Mouse (Mus musculus): Measurements from ENCODE around the gene Baz1a.

Baz1a gene

DNA sequence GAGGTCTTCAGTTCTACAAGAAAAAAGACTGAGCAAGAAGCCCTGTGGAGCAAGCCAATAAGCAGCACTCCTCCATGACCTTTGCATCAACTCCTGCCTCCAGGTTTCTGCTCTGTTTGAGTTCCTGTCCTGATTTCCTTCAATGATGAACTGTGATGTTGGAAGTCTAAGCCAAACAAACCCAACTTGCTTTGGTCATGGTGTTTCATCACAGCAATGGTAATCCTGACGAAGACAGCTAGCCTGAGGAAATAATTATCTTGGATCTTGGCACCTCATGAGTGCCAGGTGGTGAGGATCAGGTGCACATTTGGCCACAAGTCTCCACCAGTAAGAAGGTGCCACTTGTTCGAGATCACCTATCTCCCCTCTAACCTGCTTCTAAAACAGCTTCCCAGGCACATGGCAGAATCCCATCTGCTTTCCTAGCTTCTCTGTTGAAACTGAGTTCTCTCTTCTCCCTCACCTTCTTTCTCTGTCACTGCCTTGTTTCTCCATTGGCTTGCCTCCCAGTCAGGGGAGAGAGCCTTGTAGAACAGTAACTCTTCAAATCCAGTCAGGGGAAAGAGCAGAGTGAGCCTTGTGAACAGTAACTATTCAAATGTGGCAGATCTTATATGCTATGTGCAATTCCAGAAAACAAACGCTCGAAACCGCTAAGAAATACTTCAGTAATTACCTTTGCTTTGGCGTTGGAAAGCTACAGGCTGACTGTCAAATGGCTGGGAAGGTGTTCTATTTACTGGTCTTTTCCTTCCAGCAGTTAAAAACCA lies at the start of gene Baz1a:
Gene Baz1a (minus strand): TSS at position 723 of the 773 bp plus-strand sequence.
- no peak for DNase-seq (ENCODE audit: low read depth, low spot score)

DNA sequence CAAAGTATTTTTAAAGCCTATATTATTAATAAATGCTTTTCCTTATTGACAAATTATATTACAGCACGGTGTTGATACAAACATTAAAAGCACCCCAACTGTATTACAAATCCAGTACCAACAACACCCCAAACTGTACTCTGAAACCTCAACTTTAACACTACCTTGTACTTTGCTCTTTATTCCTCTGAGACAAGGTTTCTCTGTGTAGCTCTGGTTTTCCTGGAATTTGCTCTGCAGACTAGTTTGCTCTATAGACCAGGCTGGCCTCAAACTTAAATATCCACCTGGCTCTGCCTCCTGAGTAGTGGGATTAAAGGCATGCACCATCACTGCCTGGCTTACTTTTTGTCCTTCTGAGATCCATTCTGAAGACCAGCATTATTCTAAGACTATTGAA lies 48.0 kb upstream of the Baz1a start:
- DNase-seq (ENCODE audit: low read depth, low spot score) = no peak

DNA sequence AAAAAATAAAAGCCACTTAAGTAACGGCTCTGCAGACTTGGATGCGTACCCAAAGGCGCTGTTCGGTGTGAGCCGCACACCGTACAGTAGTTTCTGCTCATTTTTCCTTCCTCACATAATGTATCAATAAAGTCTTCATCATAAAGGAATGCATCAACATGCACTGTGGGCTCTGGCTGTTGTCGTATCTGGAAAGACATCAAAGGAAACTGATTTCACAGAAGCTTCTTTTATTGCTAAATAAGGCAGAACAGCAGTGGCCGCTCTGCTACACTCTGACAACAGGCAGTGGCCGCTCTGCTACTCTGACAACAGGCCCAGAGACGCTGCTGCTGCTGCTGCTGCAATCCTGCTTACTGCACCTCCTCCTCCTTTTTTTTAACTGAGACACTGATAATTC lies 46.9 kb upstream of the Baz1a start:
- no peak for DNase-seq (ENCODE audit: low read depth, low spot score)

DNA sequence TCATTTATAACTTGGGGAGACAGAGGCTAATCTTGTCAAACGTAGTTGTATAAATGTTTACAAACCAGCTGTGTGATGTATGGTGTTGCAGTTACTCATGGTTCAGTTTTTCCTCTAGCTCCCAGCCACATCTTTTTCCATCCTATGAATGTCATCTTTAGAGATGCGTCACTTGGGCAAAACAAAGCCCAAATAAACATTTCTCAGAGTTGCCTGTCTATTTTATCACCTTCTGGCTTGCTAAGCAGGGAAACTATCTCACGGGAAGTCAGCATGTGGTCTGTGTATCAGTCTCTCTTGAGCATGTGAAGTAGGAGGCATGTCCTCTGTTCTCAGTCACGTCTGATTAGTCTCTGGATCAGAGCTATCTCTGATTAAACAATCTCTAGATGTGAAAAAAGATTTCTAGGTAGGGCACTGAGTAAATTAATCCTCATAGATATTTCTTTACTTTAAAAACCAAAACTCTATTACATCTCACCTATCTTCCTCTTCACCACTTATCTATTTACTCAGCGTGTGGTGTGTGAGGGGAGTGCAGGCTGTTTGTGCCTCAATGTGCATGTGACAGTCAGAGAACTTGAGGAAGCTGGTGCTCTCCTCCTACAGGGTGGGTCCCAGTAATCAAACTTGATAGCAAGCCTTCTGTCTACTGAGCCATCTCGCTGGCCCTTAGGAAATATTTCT lies 46.2 kb upstream of the Baz1a start:
- no peak for DNase-seq (ENCODE audit: low read depth, low spot score)

DNA sequence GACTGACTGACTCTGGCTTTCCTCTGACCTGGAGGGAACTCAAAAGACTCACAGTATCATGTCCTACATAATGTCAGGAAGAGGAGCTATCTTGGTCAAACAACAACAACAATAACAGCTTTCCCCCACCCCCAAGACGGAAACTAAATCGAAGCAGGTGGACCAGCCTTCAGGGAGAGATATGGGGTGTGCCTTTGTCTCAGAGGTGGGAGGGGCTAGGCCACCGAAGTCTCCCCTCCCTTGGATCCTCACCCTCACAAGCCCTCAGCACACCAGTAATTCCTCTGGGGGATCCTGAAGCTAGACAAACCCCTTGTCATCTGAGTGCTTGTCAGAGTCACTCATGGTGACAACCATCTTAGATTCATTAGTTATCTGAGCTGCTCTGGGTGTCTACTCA lies 45.7 kb upstream of the Baz1a start:
- no peak for DNase-seq (ENCODE audit: low read depth, low spot score)

DNA sequence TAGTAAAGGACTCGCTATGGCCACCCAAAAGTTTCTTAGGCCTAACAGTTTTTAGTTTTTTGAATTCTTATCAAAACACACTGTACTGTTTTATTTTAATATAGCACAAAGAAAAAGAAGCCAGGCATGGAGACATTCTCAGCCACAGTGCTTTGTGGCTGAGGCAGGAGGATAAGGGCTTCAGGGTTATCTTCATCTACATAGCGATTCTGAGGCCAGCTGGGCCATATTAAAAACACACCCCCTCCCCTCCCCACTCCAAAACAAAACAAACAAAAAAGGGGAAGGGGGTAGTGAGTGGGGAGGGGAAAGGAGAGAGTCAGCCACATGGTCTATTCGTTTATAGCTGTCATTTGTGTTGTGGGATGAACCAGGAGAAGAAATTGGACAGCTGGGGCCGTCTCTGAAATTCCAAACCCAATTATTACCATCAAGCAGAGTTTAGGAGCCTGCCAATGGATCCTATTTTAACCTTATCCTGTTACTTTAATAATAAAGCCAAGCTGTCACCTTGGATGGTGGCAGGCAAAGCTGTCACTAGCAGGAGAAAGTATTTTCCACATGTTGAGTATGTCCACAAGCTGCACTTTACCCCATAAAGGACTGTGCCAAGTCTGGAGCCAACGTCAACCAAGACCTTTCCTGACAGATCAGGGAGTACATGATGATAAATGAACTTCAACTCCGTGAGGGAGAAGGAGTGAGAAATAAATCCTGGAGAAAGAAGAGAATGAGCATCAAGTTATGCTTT lies 44.9 kb upstream of the Baz1a start:
- DNase-seq (ENCODE audit: low read depth, low spot score) = no peak

DNA sequence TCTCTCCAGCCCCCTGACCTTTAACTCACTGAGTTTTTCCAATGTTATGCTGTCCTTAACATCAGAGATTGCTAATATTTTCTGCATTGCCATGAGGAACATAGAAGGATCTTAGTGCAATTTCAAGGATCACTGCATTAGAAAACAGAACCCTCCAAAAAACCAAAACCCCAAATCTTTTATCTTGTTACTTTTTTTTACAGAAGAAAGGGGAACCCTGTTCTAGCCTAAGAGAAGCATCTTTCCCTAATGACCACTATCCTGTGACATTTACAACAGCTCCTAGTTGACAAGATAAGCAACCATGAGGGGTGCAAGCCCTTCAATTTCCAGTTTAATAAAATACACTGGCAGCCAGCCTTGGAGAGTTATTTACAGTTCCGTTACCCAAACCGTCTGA lies 42.6 kb upstream of the Baz1a start:
- no peak for DNase-seq (ENCODE audit: low read depth, low spot score)

DNA sequence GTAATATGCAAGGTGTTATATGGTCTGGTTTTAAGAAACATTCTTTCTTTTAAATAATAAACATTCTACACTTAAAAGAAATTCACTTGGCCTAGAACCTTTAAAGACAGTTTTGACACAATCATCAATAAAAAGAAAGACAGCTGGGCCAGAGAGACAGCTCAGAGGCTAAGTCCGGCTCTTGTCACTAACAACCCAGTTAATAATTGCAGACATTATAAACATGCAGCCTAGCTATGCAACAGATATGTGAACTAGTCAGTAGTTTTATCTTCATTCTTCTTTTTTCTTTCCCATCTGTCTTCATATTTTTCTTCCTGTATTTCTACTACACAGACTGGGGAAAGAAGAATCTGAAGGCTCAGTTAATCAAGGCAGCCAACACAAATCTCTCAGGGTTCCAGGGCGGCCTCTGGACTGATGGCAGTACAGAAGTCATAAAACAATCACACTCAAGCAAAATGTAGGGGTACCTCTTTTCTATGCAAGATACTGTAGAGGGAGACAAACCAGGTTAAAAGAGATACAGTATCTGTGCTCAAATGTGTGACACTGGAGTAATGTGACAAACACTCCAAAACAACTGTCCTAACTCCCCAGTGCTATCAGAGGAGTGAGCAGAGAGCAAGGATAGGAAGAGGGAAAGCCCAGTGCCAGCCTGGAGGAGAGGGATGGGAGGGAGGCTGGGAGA lies 40.5 kb upstream of the Baz1a start:
- no peak for DNase-seq (ENCODE audit: low read depth, low spot score)

DNA sequence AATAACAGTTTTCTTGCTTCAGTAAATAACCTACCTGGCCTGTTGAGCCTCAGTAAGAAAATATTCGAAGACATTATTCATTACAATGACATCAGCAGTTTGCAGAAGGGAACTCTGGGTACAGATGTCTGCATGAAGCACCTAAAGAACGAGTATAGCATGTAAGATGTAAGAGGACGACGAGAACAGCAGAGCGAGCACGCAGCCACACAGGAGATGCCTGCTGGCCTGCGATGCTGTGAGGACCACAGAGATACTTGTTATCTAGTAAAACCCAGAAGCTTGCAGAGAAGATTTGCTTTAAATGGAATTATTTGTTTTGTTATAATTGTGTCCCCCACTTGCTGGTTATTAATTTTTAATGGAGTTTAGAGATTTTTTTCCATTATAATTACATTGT lies 39.1 kb upstream of the Baz1a start:
- DNase-seq (ENCODE audit: low read depth, low spot score) = no peak

DNA sequence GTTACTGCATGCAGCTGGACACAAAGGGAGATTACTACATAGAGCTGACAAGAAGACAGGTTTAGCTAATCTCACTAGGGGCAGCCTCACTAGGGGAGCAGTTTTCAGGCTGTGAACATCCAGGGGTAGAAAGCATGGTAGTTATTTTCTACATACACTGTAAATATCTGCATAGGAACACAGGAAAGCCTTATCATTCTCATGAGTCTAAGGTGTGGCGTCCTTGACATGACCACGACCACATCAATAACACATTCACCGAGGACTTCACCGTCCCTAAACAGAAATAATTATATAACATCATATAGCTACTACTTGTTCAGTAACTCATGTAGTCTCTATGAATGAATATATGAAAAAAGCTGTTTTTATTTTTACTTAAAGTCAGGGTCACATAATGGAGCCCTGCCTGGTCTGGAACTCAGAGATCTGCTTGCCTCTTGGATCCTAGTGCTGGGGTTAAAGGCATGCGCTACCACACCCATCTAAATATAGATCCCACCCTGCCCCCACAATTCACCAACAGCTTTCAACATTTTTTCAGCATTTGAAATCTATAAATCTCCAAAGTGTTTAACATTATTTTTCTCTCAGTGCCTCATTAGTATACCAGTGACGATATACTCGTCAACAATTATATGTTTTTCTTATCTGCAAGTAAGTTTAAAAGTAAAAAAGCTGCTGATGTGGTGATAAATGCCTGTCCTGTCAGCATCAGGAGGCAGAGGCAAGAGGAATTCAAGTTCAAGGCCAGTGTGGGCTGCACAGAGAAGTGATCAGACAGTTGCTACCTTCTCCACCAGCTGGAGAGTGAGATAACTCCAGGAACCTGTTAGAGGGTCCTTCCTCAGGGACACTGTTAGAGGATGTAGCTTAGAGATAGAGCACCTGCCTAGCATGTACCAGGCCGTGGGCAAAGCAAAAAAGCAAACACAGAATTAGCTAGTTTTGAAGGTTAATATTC lies 37.3 kb upstream of the Baz1a start:
- DNase-seq (ENCODE audit: low read depth, low spot score) = no peak

DNA sequence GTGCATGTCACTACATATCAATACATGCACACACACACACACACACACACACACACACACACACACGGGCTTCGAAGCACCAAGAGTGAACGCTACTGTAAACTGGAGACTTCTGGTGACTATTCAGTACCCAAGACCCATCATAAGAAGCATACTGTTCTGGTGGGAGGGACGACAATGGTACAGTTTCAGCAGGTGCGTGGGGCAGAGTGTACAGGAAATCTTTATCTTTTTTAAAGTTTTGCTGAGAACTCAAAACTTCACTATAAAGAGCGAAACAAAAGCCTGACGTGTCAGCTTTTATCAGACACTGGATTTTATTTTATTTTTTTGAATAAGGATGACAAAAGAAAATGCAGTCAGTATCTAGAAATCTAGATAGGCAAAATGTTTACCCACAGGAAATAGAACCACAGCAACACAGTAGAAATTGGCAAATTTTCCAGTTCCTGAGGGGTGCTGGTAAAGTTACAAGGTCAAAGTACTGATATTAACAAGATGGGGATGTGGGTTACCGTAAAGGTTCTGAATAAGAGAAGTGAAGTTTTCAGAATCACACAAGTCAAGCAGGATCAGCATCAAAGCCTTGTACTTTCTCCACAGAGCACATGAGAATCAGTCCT lies 35.7 kb upstream of the Baz1a start:
- DNase-seq (ENCODE audit: low read depth, low spot score) = no peak

DNA sequence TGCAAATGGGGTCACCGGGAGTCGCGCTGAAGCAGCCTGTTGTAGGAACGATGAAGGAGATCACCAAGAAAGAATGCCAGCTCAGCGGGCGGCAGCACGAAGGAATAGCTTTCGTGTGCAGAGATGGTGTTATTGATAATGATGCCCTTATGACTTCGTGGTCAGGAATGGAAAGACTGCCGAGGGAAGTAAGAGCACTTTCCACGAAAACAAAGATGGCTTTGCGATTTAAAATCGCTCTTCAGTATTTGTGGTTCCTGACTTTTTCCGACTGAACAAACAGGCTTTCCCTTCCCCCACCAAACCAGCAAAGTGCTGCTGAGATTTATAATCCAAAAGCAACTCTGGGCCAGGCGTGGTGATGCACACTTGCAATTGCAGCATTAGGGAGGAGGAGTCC lies 26.9 kb upstream of the Baz1a start:
- no peak for DNase-seq (ENCODE audit: low read depth, low spot score)

DNA sequence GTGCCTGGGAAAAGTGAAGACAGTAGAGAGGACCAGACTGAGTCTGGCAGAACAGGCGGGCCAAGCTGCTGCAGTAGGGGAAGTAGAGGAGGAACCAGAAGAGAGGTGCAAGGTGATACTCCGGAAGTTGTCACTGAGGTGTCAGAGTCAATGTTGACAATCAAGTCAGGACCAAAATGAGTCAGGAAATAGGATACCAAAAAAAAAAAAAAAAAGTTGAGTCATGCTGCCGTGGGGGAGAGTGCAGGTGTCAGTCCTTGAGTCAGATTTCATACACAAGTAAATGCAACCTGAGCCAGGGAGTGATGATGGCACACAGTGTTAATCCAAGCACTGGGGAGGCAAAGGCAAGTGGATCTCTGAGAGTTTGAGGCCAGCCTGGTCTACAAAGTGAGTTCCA lies 12.9 kb upstream of the Baz1a start:
- peak; percentile 58 for DNase-seq (ENCODE audit: low read depth, low spot score)

DNA sequence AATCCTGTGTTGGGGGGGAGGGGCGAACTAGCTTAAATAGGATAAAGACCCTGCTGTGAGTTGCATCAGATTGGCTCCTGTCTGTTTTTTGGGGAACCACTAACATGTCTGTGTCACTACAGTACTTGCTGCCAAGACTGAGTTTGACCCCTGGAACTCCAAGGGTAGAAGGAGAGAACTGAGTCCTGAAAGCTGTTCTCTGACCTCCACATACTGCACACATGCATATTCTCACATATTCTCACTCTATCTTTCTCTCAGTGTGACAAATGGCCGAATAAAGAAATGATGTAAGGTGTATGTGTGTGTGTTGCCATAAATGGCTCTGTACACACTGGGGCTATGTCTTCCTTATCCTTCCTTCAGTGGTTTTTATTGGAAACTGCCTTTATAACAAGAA lies 9.1 kb upstream of the Baz1a start:
- DNase-seq (ENCODE audit: low read depth, low spot score) = no peak

DNA sequence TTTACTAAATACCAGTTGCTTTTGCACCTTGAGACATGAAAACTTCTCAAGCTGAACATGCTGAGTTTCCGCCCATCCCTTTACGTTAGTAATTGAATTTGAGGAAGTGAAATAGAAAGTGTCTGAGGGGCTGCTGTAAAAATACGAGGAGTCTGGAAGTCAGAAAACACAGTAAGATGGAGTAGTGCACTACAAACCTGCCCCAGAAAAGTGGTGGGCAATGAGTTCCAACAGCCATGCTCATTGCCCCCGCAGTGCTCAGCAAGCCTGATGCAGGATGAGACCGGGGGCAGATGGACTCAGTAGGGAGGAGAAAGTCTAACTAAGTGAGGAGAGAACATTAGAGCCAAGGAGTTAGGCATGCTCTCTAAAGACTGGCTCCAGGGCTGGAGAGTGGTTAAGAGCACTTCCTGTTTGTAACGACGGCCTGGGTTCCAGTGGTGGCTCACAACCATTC lies 5.3 kb upstream of the Baz1a start:
- DNase-seq (ENCODE audit: low read depth, low spot score) = no peak

DNA sequence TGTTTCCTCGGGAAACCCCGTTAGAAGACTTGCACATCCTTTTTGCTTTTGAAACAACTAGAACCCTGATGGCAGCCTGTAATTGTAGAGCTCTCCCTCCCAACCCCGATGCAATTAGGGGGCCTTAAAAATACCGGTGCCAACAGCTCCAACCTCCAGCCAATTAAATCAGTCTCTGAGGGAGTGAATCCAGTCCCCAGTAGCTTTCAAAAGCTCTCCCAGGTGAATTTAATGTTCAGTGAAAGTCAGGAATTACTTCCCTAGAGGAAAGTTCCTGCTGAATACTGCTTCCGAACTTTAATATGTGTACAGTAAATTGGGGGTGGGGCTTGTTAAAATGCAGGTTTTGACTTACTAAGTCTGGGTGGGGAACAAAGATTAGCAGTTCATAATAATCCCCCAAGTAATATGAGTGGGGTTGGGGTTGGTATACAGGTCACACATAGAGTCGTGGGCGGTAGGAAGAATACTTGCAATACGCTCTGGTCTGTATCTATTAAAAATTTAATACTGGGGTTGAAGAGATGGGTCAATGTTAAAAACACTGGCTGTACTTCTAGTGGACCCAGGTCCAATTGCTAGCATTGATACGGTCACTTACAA lies 3.1 kb upstream of the Baz1a start:
- DNase-seq (ENCODE audit: low read depth, low spot score) = no peak

DNA sequence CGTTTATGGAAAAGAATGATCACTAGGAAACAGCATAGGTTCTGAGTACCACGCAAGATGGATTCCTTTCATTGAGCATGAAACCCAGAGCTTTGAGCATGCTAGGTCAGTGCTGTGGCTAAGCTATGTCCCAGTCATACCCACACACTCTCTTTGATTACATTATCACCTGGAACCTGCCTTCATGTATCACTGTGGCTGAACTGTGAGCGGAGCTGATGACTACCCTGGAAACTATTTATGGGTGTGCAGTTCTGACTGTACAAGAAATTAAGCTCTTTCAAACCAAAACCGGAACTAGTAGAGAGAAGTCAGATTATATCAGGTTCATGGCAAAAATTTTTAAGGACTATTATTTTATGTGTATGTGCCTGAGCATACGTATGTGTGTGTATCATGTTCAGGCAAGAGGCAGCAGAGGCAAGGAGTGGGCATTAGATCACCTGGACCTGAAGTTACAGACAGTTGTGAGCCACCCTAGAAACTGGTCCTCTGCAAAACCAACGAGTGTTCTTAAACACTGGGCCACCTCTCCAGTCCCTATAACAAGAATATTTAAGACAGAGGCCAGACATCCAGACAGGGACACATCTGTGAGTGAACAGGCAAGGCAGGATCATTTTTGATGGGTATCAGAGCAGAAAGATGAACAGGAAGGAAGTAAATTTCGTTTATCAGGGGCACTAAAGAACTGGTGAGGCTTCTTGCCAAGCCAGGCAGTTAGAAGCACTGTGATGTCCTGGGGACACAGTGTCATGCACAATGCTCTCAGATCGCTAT lies 2.4 kb upstream of the Baz1a start:
- peak; percentile 27 for DNase-seq (ENCODE audit: low read depth, low spot score)

DNA sequence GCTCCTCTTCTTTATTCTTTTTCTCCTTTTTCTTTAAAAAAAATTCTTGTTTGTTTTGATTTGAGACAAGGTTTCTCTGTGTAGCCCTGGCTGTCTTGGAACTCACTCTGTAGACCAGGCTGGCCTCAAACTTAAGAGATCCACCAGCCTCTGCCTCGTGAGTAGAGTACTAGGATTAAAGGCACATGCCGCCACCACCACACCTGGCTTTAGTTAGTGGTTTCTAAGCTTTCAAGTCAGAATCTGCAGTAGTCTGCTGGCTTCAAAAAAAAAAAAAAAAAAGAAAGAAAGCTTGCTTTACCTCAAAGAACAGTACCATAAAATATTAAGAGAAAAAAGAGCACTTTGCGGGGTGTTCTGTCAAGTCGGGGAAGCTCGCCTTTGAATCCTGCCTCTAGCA lies 1.3 kb upstream of the Baz1a start:
- peak; percentile 24 for DNase-seq (ENCODE audit: low read depth, low spot score)

DNA sequence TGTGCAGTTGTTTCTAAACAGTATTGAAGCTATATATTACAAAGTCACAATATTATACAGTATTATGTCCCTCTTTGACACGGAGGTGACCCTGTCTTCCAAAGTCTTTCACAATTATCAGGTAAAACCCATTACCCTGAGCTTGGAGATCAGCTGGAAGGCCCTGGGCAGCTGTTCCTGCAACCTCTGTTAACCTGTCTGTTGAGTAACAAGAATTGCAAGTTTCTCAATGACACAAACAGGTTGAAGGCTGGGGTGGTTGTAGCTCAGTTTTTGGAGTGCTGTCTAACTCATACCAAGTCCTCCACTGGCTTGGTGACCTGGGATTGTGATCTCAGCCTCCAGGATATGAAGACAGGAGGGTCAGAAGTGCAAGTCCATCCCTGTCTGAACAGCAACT lies 1.1 kb downstream of the Baz1a start:
- DNase-seq (ENCODE audit: low read depth, low spot score) = no peak

Measured in 3T3-L1 (cell line).